Mouse (Mus musculus): Measurements from ENCODE around the gene Gm21775. TPM values are rescaled to one million over a fixed set of nuclear protein-coding genes. Genes with fewer than 3 reads are reported as not detected.
"Not testable (repeated sequence)": the region's sequence is repeated elsewhere in the genome, so short reads cannot be mapped to it uniquely, and the experiment has no call there.

Gene Gm21775
- total RNA-seq (2012; rRNA removed): not detected in 2 replicates

DNA sequence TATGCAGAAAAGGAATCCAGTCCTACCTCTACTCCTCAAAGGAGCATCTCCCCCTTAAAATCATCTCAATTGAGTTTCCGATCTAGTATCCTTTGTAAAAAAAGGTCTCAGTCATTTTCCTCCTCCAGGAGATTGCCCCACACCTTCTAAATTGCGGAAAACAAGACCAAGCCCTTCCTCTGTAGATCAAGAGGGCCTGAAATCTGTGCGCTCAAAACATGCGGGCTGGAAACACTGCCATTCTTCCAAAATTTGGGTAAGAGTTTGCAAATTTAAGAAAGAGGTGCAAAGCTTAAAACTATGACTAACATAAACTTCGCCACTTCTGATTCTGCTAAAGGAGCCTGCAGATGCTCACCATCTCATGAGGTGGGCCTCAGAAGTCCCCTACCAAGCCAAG is at the start of gene Gm21775:
Gm21775 (plus strand) TSS at position 301 of the 400 bp plus-strand sequence.
- H3K36me3 ChIP-seq (ENCODE audit: control insufficient read depth, insufficient read depth, low read length, poor library complexity, severe bottlenecking); H3K9ac ChIP-seq (ENCODE audit: insufficient read depth, low read depth, low read length, poor library complexity, severe bottlenecking); H3K27ac ChIP-seq (ENCODE audit: insufficient read depth, low read depth, low read length, poor library complexity, severe bottlenecking); H3K4me3 ChIP-seq (ENCODE audit: insufficient read depth in 1 of 2, low read depth in 1 of 2, low read length in 2 of 2, poor library complexity in 1 of 2, severe bottlenecking in 1 of 2); H3K9me3 ChIP-seq (ENCODE audit: control insufficient read depth, insufficient read depth, low read depth, low read length); DNase-seq (ENCODE audit: low read depth, low spot score); H3K4me1 ChIP-seq (ENCODE audit: control insufficient read depth in 2 of 2, insufficient read depth in 2 of 2, low read length in 2 of 2, poor library complexity in 1 of 2); in situ Hi-C loops (cut with MboI; ENCODE audit: low sequenced_read_pairs in 2 of 2, unreplicated experiment in 2 of 2): not testable (repeated sequence)

GRCm38 (mm10) chrY:10535942-10536341 is 17.3 kb upstream of the Gm21775 start, which contains the start of gene Gm20737:
Gene Gm20737 (minus strand): TSS chrY:10536042.
- H3K9ac ChIP-seq (ENCODE audit: insufficient read depth, low read depth, low read length, poor library complexity, severe bottlenecking); H3K36me3 ChIP-seq (ENCODE audit: control insufficient read depth, insufficient read depth, low read length, poor library complexity, severe bottlenecking); H3K9me3 ChIP-seq (ENCODE audit: control insufficient read depth, insufficient read depth, low read depth, low read length); DNase-seq (ENCODE audit: low read depth, low spot score); H3K4me1 ChIP-seq (ENCODE audit: control insufficient read depth in 2 of 2, insufficient read depth in 2 of 2, low read length in 2 of 2, poor library complexity in 1 of 2); H3K4me3 ChIP-seq (ENCODE audit: insufficient read depth in 1 of 2, low read depth in 1 of 2, low read length in 2 of 2, poor library complexity in 1 of 2, severe bottlenecking in 1 of 2); in situ Hi-C loops (cut with MboI; ENCODE audit: low sequenced_read_pairs in 2 of 2, unreplicated experiment in 2 of 2); H3K27ac ChIP-seq (ENCODE audit: insufficient read depth, low read depth, low read length, poor library complexity, severe bottlenecking): not testable (repeated sequence)

Other genes with a start within 250 kb of the Gm21775 start
- not detected in 2 replicates for gene Gm20834, start 228.9 kb upstream of the Gm21775 start, total RNA-seq (2012; rRNA removed)
- gene Gm28510, start 140.7 kb upstream of the Gm21775 start, total RNA-seq (2012; rRNA removed): not detected in 2 replicates
- gene Gm20737, start 17.4 kb upstream of the Gm21775 start, total RNA-seq (2012; rRNA removed): not detected in 2 replicates
- gene Gm21900, start 62.9 kb downstream of the Gm21775 start, total RNA-seq (2012; rRNA removed): not detected in 2 replicates
- gene Gm20777, start 199.0 kb downstream of the Gm21775 start, total RNA-seq (2012; rRNA removed): not detected in 2 replicates